1 mouse cellular context compared by ENCODE assay signal in the genomic region with DNA sequence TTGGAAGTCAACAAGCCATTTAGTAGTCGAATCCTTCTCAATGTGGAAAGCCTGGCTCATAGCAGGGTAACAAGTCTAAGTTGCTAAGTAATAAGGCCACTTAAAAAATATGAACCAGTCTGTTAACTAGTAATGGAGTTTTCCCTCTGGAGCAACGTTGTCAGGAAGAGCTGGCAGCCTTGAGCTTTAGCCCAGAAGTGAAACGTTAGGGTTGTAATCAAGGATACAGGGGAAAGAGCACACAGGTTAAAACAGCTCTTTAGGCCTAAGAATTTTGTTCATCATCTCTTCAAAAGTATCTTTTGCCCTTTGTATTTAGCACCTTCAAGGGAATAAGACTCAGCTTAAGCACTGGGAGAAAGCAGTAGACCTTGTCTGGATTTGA.
TF ChIP-seq lines count a peak whose summit lies in the region.

No protein-coding gene starts in this region.

TF ChIP-seq in CH12.LX, 34 proteins besides CTCF, POLR2A, EP300 and RAD21:
- TF ChIP-seq RCOR1 (conservative IDR thresholded peaks at IDR 0.05; ENCODE audit: low read depth, low read length) (peak; percentile 83; the same call in 1 of the 2 replicates), MYC (IDR thresholded peaks at IDR 0.05; ENCODE audit: low read depth, low read length) (peak; percentile 19; the same call in 1 of the 2 replicates), CHD2 (IDR thresholded peaks at IDR 0.05; ENCODE audit: low read length) (peak; percentile 49), SIN3A (IDR thresholded peaks at IDR 0.05; ENCODE audit: low read length) (no peak; the same call in 1 of the 2 replicates), POLR2AphosphoS2 (IDR thresholded peaks at IDR 0.05; ENCODE audit: low read depth, low read length) (peak; percentile 100), SMC3 (IDR thresholded peaks at IDR 0.05; ENCODE audit: low read depth, low read length) (peak; percentile 26; the same call in 1 of the 2 replicates), CHD1 (IDR thresholded peaks at IDR 0.05; ENCODE audit: low read depth, low read length) (peak; percentile 90; the same call in 1 of the 2 replicates), HCFC1 (IDR thresholded peaks at IDR 0.05; ENCODE audit: low read depth, low read length) (peak; percentile 38; the same call in 1 of the 2 replicates), TBP (conservative IDR thresholded peaks at IDR 0.05; ENCODE audit: low read depth, low read length) (peak; percentile 62; the same call in 1 of the 2 replicates), USF2 (conservative IDR thresholded peaks at IDR 0.05; ENCODE audit: low read depth, low read length) (no peak)
